Mouse (Mus musculus) R1 (cell line): ENCODE measurements at regions not wholly inside any gene's neighbourhood (a gene's known extent, or its start where the extent isn't known, plus 50 kb on each side); places are given as distances from the start of the nearest gene placed in this dataset.

ENCODE experiments used
- DNase-seq: peaks from one replicate; pipeline ENCODE4 v3.0.0-alpha.2; 2018; ENCODE audit warnings: low read depth, low spot score

GRCm38 (mm10) chr5:67155582-67155981 is 56.5 kb upstream of the Phox2b start:
- peak; percentile 89 for DNase-seq

GRCm38 (mm10) chr5:67156911-67157310 is 57.8 kb upstream of the Phox2b start:
- DNase-seq = no peak

- no peak for DNase-seq
Observed at GRCm38 (mm10) chr5:67176827-67177226, 77.7 kb upstream of the Phox2b start.

GRCm38 (mm10) chr5:67179221-67179620 is 80.1 kb upstream of the Phox2b start:
- no peak for DNase-seq

GRCm38 (mm10) chr5:67189376-67189901 is 70.9 kb upstream of the Tmem33 start:
- DNase-seq = no peak

GRCm38 (mm10) chr5:67194065-67194464 is 66.3 kb upstream of the Tmem33 start:
- DNase-seq = peak; percentile 18

- DNase-seq = no peak
Observed at GRCm38 (mm10) chr5:67205083-67205738, 55.2 kb upstream of the Tmem33 start.
